ENCODE assay signal across 21 mouse cellular contexts in genomic region chr1:159879866-159880265, GRCm38 (mm10).
A peak's percentile ranks its signal among the peaks of the same experiment; 100 is the strongest.
DNase-seq lines count a peak whose midpoint lies in the region; ATAC-seq lines count a peak whose summit lies in the region.
"Had no signal": no experiment of that assay in that cellular context is flagged by ENCODE, and none has a peak within 500 bp of the region (broad histone marks: within the 10 kb centered on the region; RNA-seq: fewer than 3 reads in every experiment).

No protein-coding gene starts in this region.

- no peaks in the 10 kb centered on the region for H3K4me1 ChIP-seq in heart, embryonic 11.5 days (ENCODE audit: control insufficient read depth, insufficient read depth, low read length)
- H3K4me1 ChIP-seq: embryonic facial prominence, embryonic 13.5 days; forebrain, embryonic 12.5 days; hindbrain, embryonic 15.5 days had no signal

- H3K36me3 ChIP-seq in heart, embryonic 11.5 days (ENCODE audit: control insufficient read depth, insufficient read depth, low read length) = no peaks in the 10 kb centered on the region
- H3K36me3 ChIP-seq: embryonic facial prominence, embryonic 13.5 days; forebrain, embryonic 12.5 days; hindbrain, embryonic 10.5 days; hindbrain, embryonic 15.5 days had no signal

- H3K9ac ChIP-seq in heart, embryonic 11.5 days (ENCODE audit: low read depth, low read length) = no peak overlapping the region
- H3K9ac ChIP-seq: embryonic facial prominence, embryonic 13.5 days; forebrain, embryonic 12.5 days; hindbrain, embryonic 15.5 days had no signal

- no peaks in the 10 kb centered on the region for H3K9me3 ChIP-seq in heart, embryonic 11.5 days (replicated peaks; ENCODE audit: control insufficient read depth, low read length)
- H3K9me3 ChIP-seq: embryonic facial prominence, embryonic 13.5 days; forebrain, embryonic 12.5 days; hindbrain, embryonic 10.5 days; hindbrain, embryonic 15.5 days had no signal

- H3K27me3 ChIP-seq in heart, embryonic 11.5 days (ENCODE audit: control insufficient read depth, insufficient read depth, low read length) = no peaks in the 10 kb centered on the region
- H3K27me3 ChIP-seq: embryonic facial prominence, embryonic 13.5 days; forebrain, embryonic 12.5 days; hindbrain, embryonic 15.5 days had no signal

- no peak overlapping the region for H3K27ac ChIP-seq in heart, embryonic 11.5 days (ENCODE audit: low read depth, low read length)
- H3K27ac ChIP-seq: embryonic facial prominence, embryonic 13.5 days; forebrain, embryonic 12.5 days; gastrocnemius, adult 2 months; hindbrain, embryonic 10.5 days; hindbrain, embryonic 15.5 days had no signal

- H3K4me3 ChIP-seq in heart, embryonic 11.5 days (ENCODE audit: low read depth, low read length) = no peak overlapping the region
- H3K4me3 ChIP-seq: embryonic facial prominence, embryonic 13.5 days; forebrain, embryonic 12.5 days; gastrocnemius, adult 2 months; hindbrain, embryonic 10.5 days; hindbrain, embryonic 15.5 days had no signal

- peak; percentile 91 for ATAC-seq in frontal cortex, adult (ENCODE audit: low TSS enrichment)
- no peak for ATAC-seq in heart, embryonic 11.5 days (replicated peaks; ENCODE audit: insufficient number of reproducible peaks, low FRiP score, low TSS enrichment)
- ATAC-seq: forebrain, embryonic 16.5 days; intestine, embryonic 16.5 days had no signal

- intact Hi-C loops in heart, postnatal 25 days (cut with DNase I) = no loop called here

- H3K4me2 ChIP-seq in heart, embryonic 11.5 days = no peak overlapping the region
- H3K4me2 ChIP-seq: embryonic facial prominence, embryonic 13.5 days; forebrain, embryonic 12.5 days; hindbrain, embryonic 15.5 days had no signal

- DNase-seq in frontal cortex, postnatal 25 days (ENCODE audit: low spot score in 2 of 2) = no peak
- DNase-seq in heart, postnatal 25 days (ENCODE audit: low spot score) = peak; percentile 19
- peak; percentile 51 for DNase-seq in right cerebral cortex, adult 18-20 months
- no peak for DNase-seq in right cerebral cortex, postnatal 36 days (ENCODE audit: low spot score in 2 of 2)
- DNase-seq in brain, adult 2 months (ENCODE audit: low read depth, low spot score) = peak; percentile 78
- no peak for DNase-seq in left cerebral cortex, adult 11 months (ENCODE audit: low spot score)
- DNase-seq: adrenal gland, adult 8-10 months; adrenal gland, postnatal 36 days; cerebellum, adult 11 months; cerebellum, adult 9-10 months; cerebellum, postnatal 36 days; gastrocnemius, adult 2 months; gastrocnemius, postnatal 25 days had no signal

- WGBS in heart, embryonic 11.5 days (ENCODE audit: insufficient replicate concordance) = 67% methylated on average over 4 of the region's 4 CpGs

Comparison
In these comparisons a context has a peak if more than half of its experiments do, and no peak if none do; other contexts are left out.
1. DNase-seq: peak in heart, postnatal 25 days (single experiment), right cerebral cortex, adult 18-20 months (single experiment) and brain, adult 2 months (single experiment); none in frontal cortex, postnatal 25 days (0 of 2), right cerebral cortex, postnatal 36 days (0 of 2) and left cerebral cortex, adult 11 months (single experiment).